Mouse (Mus musculus) embryonic facial prominence, embryonic 10.5 days (tissue): ENCODE measurements around the gene Cacna1c. TPM values are rescaled to one million over a fixed set of nuclear protein-coding genes. Genes with fewer than 3 reads are reported as not detected.

Experiments
- DNase-seq: peaks from one replicate; pipeline ENCODE4 v3.0.0-alpha.2; 2017; ENCODE audit warnings: low spot score
- H3K27ac ChIP-seq: fragments of 300-500 bp; sonication (generic); replicated peaks from 2 replicates; pipeline ENCODE4 v1.5.1; 2016; ENCODE audit warnings: mild to moderate bottlenecking
- H3K27me3 ChIP-seq: fragments of 300-500 bp; sonication (generic); replicated peaks from 2 replicates; pipeline ENCODE4 v1.6.1; 2016; ENCODE audit warnings: low read depth, mild to moderate bottlenecking; ENCODE audit not compliant: poor library complexity, severe bottlenecking
- H3K36me3 ChIP-seq: fragments of 300-500 bp; sonication (generic); replicated peaks from 2 replicates; pipeline ENCODE4 v1.6.1; 2016; ENCODE audit warnings: mild to moderate bottlenecking, moderate library complexity
- H3K4me1 ChIP-seq: fragments of 300-500 bp; sonication (generic); 2 replicates; pipeline ENCODE4 v1.6.1; 2016
- H3K4me3 ChIP-seq: fragments of 300-500 bp; sonication (generic); 2 replicates; pipeline ENCODE4 v1.5.1; 2016; ENCODE audit warnings: mild to moderate bottlenecking, moderate library complexity
- H3K9me3 ChIP-seq: fragments of 300-500 bp; sonication (generic); 2 replicates; pipeline ENCODE4 v1.6.1; 2016; ENCODE audit warnings: mild to moderate bottlenecking
- WGBS: fragments of 180-500 bp; shearing (Covaris S2); methylation state at CpG from one replicate; pipeline ENCODE4 v1.1.7; 2016; 5-methylcytosine and 5-hydroxymethylcytosine counted together
- polyA plus RNA-seq: library from polyadenylated mRNA; unstranded; fragments of >200 nt; fragmentation: Nextera tagmentation; extraction: Ambion mirVana; gene quantifications from 2 replicates; pipeline ENCODE4 v1.2.1, GENCODE M21; 2016

Cacna1c gene
- polyA plus RNA-seq, 1 experiment from 2014 or later, result 4.9 TPM

- Histone ChIP-seq H3K4me1 (0 out of 2 replicates have a peak, but pooled peaks cover 2% of the 10 kb centered on the region), H3K27ac (no peak overlapping the region)
- 88% methylated on average over 7 of the region's 7 CpGs for WGBS
Measured at GRCm38 (mm10) chr6:118705840-118706239, 490.4 kb downstream of the Cacna1c start.

DNA sequence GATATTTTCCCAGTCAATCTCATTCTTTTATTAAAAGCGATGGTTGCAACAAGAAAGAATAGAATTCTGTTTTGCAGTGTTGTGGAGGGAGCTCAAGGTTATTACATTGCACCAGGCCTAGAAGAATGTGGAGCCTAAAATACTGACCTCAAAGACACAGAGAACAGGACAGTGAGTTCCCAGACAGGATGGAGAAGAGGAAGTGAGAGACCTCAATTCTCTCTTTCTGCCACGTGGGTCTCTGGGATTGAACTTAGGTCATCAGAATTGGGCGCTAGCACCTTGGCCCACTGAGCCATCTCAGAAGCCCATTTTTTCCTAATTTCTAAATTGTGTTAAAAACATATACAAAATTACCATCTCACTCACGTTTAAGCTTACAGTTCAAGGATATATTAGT, 501.6 kb downstream of the Cacna1c start:
- Histone ChIP-seq H3K27me3 (no peaks in the 10 kb centered on the region), H3K4me3 (no peak overlapping the region), H3K27ac (no peak overlapping the region), H3K36me3 (no peaks in the 10 kb centered on the region), H3K9me3 (no peaks in the 10 kb centered on the region), H3K4me1 (peaks cover 3% of the 10 kb centered on the region; the same call in 1 of the 2 replicates)
- DNase-seq, result no peak
- 82% methylated on average over 4 of the region's 4 CpGs for WGBS

More at GRCm38 (mm10) chr6:118705840-118706239, 490.4 kb downstream of the Cacna1c start:
- H3K27me3 ChIP-seq, result no peaks in the 10 kb centered on the region
- no peaks in the 10 kb centered on the region for H3K36me3 ChIP-seq
- DNase-seq, result no peak
- H3K9me3 ChIP-seq, result no peaks in the 10 kb centered on the region
- no peak overlapping the region for H3K4me3 ChIP-seq

GRCm38 (mm10) chr6:118689447-118689846, 506.8 kb downstream of the Cacna1c start:
- H3K27ac ChIP-seq, result no peak overlapping the region
- H3K4me1 ChIP-seq, result peaks cover 7% of the 10 kb centered on the region; the same call in 1 of the 2 replicates
- H3K36me3 ChIP-seq, result no peaks in the 10 kb centered on the region
- no peak for DNase-seq
- no peaks in the 10 kb centered on the region for H3K27me3 ChIP-seq
- H3K9me3 ChIP-seq, result no peaks in the 10 kb centered on the region
- no peak overlapping the region for H3K4me3 ChIP-seq
- 97% methylated on average over 3 of the region's 3 CpGs for WGBS

DNA sequence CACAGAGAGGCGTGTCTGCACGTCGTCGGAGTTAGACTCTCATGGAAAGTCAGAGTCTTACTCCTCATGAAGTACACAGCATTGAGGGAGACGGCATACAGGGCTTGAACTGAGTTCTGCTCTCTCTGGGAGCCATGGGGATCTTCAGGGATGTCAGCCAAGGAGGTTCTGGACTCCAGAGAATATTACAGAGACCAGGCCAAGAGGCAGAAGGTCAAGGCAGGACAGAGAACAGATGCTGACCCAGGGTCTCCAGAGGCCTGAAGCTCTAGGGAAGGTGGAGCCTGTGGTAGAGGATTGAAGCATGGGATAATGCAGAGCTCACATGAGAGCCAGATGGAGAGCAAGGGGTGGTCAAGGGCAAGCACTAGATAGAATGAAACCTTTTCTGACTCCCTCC, 507.4 kb downstream of the Cacna1c start:
- no peak for DNase-seq
- Histone ChIP-seq H3K36me3 (no peaks in the 10 kb centered on the region), H3K27ac (no peak overlapping the region), H3K27me3 (no peaks in the 10 kb centered on the region), H3K4me3 (no peak overlapping the region), H3K9me3 (no peaks in the 10 kb centered on the region), H3K4me1 (peaks cover 7% of the 10 kb centered on the region; the same call in 1 of the 2 replicates)
- WGBS, result 87% methylated on average over 5 of the region's 5 CpGs

DNA sequence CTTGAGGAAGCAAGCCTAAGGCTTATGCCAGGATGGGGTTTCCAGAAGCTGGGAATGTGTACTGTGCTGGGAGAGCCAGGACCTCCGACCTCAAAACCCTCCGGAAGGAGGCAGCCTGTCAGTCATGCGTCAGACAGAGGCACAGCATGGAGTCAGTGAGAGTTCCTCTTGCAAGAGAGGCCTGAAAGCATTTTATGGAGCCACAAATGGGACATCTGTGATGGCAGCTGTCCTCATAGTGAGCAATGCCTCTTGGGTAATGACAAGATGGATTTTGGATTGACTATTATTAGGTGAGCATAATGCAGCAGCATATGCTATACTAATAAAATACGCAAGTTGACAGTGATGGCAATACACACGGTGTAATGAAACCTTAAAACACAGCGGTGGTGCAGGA, 515.4 kb downstream of the Cacna1c start:
- DNase-seq, result peak; percentile 26
- Histone ChIP-seq H3K36me3 (no peaks in the 10 kb centered on the region; the same call in 1 of the 2 replicates), H3K9me3 (no peaks in the 10 kb centered on the region), H3K4me1 (peaks cover 9% of the 10 kb centered on the region), H3K4me3 (no peak overlapping the region), H3K27ac (no peak overlapping the region), H3K27me3 (0 out of 2 replicates have a peak, but pooled peaks cover 3% of the 10 kb centered on the region)
- 60% methylated on average over 6 of the region's 6 CpGs for WGBS

DNA sequence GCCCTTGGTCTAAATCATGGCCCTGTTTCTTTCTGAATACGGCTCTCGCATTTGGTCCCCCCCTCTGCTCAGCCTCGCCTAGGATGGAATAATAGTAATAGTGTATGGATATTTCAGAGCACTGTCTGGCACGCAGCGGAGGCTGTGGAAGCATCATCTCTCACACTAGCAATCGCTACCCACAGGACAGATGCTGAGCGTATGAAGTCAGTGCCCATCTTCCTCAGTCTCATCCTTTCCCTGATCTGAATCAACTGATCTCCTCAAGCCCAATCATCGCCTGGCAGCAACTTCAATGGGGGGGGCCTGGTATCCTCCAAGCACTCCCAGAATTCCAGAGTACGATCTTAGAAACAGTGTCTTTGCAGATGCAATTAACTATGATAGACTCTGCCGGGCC, 518.2 kb downstream of the Cacna1c start:
- no peak for DNase-seq
- peaks cover 9% of the 10 kb centered on the region for H3K4me1 ChIP-seq
- no peaks in the 10 kb centered on the region for H3K27me3 ChIP-seq
- WGBS, result 92% methylated on average over 10 of the region's 10 CpGs
- no peak overlapping the region for H3K4me3 ChIP-seq
- H3K9me3 ChIP-seq, result no peaks in the 10 kb centered on the region
- no peak overlapping the region for H3K27ac ChIP-seq
- no peaks in the 10 kb centered on the region; the same call in 1 of the 2 replicates for H3K36me3 ChIP-seq

DNA sequence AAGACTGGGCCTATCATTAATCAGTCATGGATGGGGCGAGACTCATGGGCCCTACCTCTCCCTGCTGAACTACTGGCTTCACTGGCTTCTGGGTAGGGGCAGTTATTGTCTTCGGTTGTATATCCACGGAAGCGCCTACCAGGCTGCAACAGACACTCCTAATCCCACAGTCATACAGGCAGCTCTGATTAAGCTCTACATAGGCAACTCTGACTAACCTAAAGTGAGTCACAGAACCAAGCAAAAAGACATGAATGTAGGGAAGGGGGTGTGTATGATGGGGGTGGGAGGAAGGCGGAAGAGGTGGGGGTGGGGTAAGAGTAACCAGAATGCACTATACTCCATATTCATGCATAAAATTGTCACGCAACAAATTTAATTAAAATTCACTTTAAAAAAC, 518.9 kb downstream of the Cacna1c start:
- no peak for DNase-seq
- Histone ChIP-seq H3K9me3 (no peaks in the 10 kb centered on the region), H3K4me3 (no peak overlapping the region), H3K27ac (no peak overlapping the region), H3K36me3 (no peaks in the 10 kb centered on the region; the same call in 1 of the 2 replicates), H3K27me3 (no peaks in the 10 kb centered on the region), H3K4me1 (peaks cover 9% of the 10 kb centered on the region)
- whole genome bisulfite sequencing, result 93% methylated on average over 6 of the region's 6 CpGs

- Histone ChIP-seq H3K4me1 (no peaks in the 10 kb centered on the region), H3K36me3 (no peaks in the 10 kb centered on the region; the same call in 1 of the 2 replicates), H3K9me3 (no peaks in the 10 kb centered on the region), H3K27me3 (no peaks in the 10 kb centered on the region), H3K27ac (no peak overlapping the region), H3K4me3 (no peak overlapping the region)
- 86% methylated on average over 4 of the region's 4 CpGs for WGBS
- DNase-seq, result no peak
Measured at GRCm38 (mm10) chr6:118674781-118675180, 521.4 kb downstream of the Cacna1c start.

- 75% methylated on average over 12 of the region's 12 CpGs for WGBS
Measured at GRCm38 (mm10) chr6:118673974-118674695, 522.1 kb downstream of the Cacna1c start.

GRCm38 (mm10) chr6:118653331-118653730, 542.9 kb downstream of the Cacna1c start:
- Histone ChIP-seq H3K4me3 (no peak overlapping the region), H3K27me3 (no peaks in the 10 kb centered on the region), H3K9me3 (no peaks in the 10 kb centered on the region), H3K27ac (no peak overlapping the region), H3K4me1 (no peaks in the 10 kb centered on the region), H3K36me3 (peaks cover 18% of the 10 kb centered on the region)
- 88% methylated on average over 4 of the region's 4 CpGs for whole genome bisulfite sequencing
- DNase-seq, result no peak

More at GRCm38 (mm10) chr6:118673974-118674695, 522.1 kb downstream of the Cacna1c start:
- DNase-seq, result no peak
- Histone ChIP-seq H3K36me3 (no peaks in the 10 kb centered on the region; the same call in 1 of the 2 replicates), H3K4me1 (no peaks in the 10 kb centered on the region), H3K9me3 (no peaks in the 10 kb centered on the region), H3K27me3 (no peaks in the 10 kb centered on the region), H3K4me3 (no peak overlapping the region), H3K27ac (no peak overlapping the region)

- 93% methylated on average over 6 of the region's 6 CpGs for WGBS
- Histone ChIP-seq H3K9me3 (no peaks in the 10 kb centered on the region), H3K27me3 (peaks cover 5% of the 10 kb centered on the region; the same call in 1 of the 2 replicates), H3K36me3 (peaks cover 18% of the 10 kb centered on the region), H3K4me3 (no peak overlapping the region), H3K4me1 (no peaks in the 10 kb centered on the region), H3K27ac (no peak overlapping the region)
- no peak for DNase-seq
Measured at GRCm38 (mm10) chr6:118649121-118649783, 547.0 kb downstream of the Cacna1c start.

GRCm38 (mm10) chr6:118646265-118647061, 549.8 kb downstream of the Cacna1c start:
- Histone ChIP-seq H3K27me3 (peaks cover 5% of the 10 kb centered on the region; the same call in 1 of the 2 replicates), H3K27ac (no peak overlapping the region), H3K36me3 (peaks cover 5% of the 10 kb centered on the region), H3K9me3 (no peaks in the 10 kb centered on the region), H3K4me3 (no peak overlapping the region), H3K4me1 (no peaks in the 10 kb centered on the region)
- WGBS, result 56% methylated on average over 14 of the region's 14 CpGs
- DNase-seq, result peak; percentile 84
